8 mouse cellular contexts compared by ENCODE assay signal in the genomic region with DNA sequence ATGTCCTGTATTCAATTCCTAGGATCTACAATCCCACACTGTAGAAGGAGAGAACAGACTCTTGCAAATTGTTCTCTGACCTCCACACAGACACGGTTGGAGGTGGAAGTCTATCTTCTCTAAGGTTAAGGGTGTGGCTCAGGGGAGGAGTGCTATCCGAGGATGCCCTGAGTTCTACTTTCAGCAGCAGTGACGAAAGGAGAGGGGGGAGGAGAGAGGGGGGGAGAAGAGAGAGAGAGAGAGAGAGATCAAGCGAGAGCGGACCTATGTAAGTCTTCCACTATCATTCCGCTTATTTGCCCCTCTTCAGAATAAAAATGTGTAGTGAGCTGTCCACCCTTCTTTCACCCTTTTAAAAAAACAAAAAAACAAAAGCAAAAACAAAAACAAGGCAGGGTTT. TPM values are rescaled to one million over a fixed set of nuclear protein-coding genes. Genes with fewer than 3 reads are reported as not detected.
A peak's percentile ranks its signal among the peaks of the same experiment; 100 is the strongest.
DNase-seq lines count a peak whose midpoint lies in the region; ATAC-seq and TF ChIP-seq lines count a peak whose summit lies in the region.

No protein-coding gene starts in this region.

- H3K27ac ChIP-seq in lung, embryonic 14.5 days (ENCODE audit: low read depth), result no peak overlapping the region
- H3K27ac ChIP-seq in embryonic facial prominence, embryonic 13.5 days, result 0 out of 2 replicates have a peak overlapping the region, but pooled peaks have one; percentile 52
- peak overlapping the region; percentile 16 for H3K27ac ChIP-seq in limb, embryonic 10.5 days
- 0 out of 2 replicates have a peak overlapping the region, but pooled peaks have one; percentile 39 for H3K27ac ChIP-seq in neural tube, embryonic 13.5 days (replicated peaks)

- 47% methylated on average over 6 of the region's 6 CpGs for WGBS in lung, embryonic 14.5 days
- WGBS in embryonic facial prominence, embryonic 13.5 days, result 45% methylated on average over 6 of the region's 6 CpGs
- WGBS in limb, embryonic 10.5 days, result 63% methylated on average over 6 of the region's 6 CpGs
- WGBS in neural tube, embryonic 13.5 days, result 59% methylated on average over 6 of the region's 6 CpGs

- DNase-seq in lung, embryonic 14.5 days, result no peak
- DNase-seq in lung, adult 18-20 months, result no peak
- DNase-seq in limb, embryonic 10.5 days (ENCODE audit: low spot score), result no peak
- no peak for DNase-seq in urinary bladder, postnatal 4 days (ENCODE audit: low spot score in 2 of 2)
- no peak for DNase-seq in layer of hippocampus, adult 11-12 months (ENCODE audit: low spot score)
- no peak for DNase-seq in kidney, adult 9 months

- H3K9me3 ChIP-seq in lung, embryonic 14.5 days (ENCODE audit: low read depth, low read length), result no peaks in the 10 kb centered on the region
- H3K9me3 ChIP-seq in embryonic facial prominence, embryonic 13.5 days, result no peaks in the 10 kb centered on the region
- no peaks in the 10 kb centered on the region for H3K9me3 ChIP-seq in limb, embryonic 10.5 days (replicated peaks)
- H3K9me3 ChIP-seq in neural tube, embryonic 13.5 days, result no peaks in the 10 kb centered on the region

- H3K4me2 ChIP-seq in lung, embryonic 14.5 days, result peak overlapping the region; percentile 62
- peak overlapping the region; percentile 62 for H3K4me2 ChIP-seq in embryonic facial prominence, embryonic 13.5 days
- peak overlapping the region; percentile 57 for H3K4me2 ChIP-seq in neural tube, embryonic 13.5 days

- H3K9ac ChIP-seq in lung, embryonic 14.5 days, result no peak overlapping the region
- peak overlapping the region; percentile 54 for H3K9ac ChIP-seq in embryonic facial prominence, embryonic 13.5 days
- H3K9ac ChIP-seq in neural tube, embryonic 13.5 days, result peak overlapping the region; percentile 49; the same call in 1 of the 2 replicates

- H3K27me3 ChIP-seq in lung, embryonic 14.5 days (ENCODE audit: insufficient read depth, low read length), result 0 out of 2 replicates have a peak, but pooled peaks cover 4% of the 10 kb centered on the region
- H3K27me3 ChIP-seq in embryonic facial prominence, embryonic 13.5 days, result peaks cover 8% of the 10 kb centered on the region
- peaks cover 30% of the 10 kb centered on the region for H3K27me3 ChIP-seq in limb, embryonic 10.5 days (ENCODE audit: low read depth, poor library complexity, severe bottlenecking)
- H3K27me3 ChIP-seq in neural tube, embryonic 13.5 days, result peaks cover 24% of the 10 kb centered on the region

- no peaks in the 10 kb centered on the region for H3K4me1 ChIP-seq in lung, embryonic 14.5 days (ENCODE audit: insufficient read depth)
- H3K4me1 ChIP-seq in embryonic facial prominence, embryonic 13.5 days, result peaks cover 23% of the 10 kb centered on the region
- peaks cover 24% of the 10 kb centered on the region for H3K4me1 ChIP-seq in limb, embryonic 10.5 days
- H3K4me1 ChIP-seq in neural tube, embryonic 13.5 days (replicated peaks), result peaks cover 21% of the 10 kb centered on the region; the same call in 1 of the 2 replicates

- TF ChIP-seq CTCF in lung, embryonic 14.5 days (IDR thresholded peaks at IDR 0.05; ENCODE audit: low read depth), result no peak

- no peaks in the 10 kb centered on the region for H3K36me3 ChIP-seq in lung, embryonic 14.5 days (ENCODE audit: insufficient read depth)
- H3K36me3 ChIP-seq in embryonic facial prominence, embryonic 13.5 days, result no peaks in the 10 kb centered on the region
- no peaks in the 10 kb centered on the region for H3K36me3 ChIP-seq in limb, embryonic 10.5 days
- H3K36me3 ChIP-seq in neural tube, embryonic 13.5 days, result no peaks in the 10 kb centered on the region

- ATAC-seq in lung, embryonic 14.5 days (ENCODE audit: insufficient read depth), result no peak
- no peak for ATAC-seq in embryonic facial prominence, embryonic 13.5 days (ENCODE audit: insufficient number of reproducible peaks, insufficient read depth, low FRiP score, low TSS enrichment, low read depth)
- peak; percentile 4; the same call in 1 of the 2 replicates for ATAC-seq in neural tube, embryonic 13.5 days (ENCODE audit: low read depth)

- peak overlapping the region; percentile 59 for H3K4me3 ChIP-seq in lung, embryonic 14.5 days (ENCODE audit: low read depth, low read length)
- H3K4me3 ChIP-seq in embryonic facial prominence, embryonic 13.5 days, result peak overlapping the region; percentile 63
- peak overlapping the region; percentile 69 for H3K4me3 ChIP-seq in limb, embryonic 10.5 days
- H3K4me3 ChIP-seq in neural tube, embryonic 13.5 days, result peak overlapping the region; percentile 56

RNA-seq across cellular contexts. Expression of a gene that starts 8.2 kb away (rescaled TPM):
- polyA plus RNA-seq in lung, embryonic 14.5 days (2014; fragmentation: Nextera tagmentation; extraction: Ambion mirVana), result 11.2 and 13.0 TPM in 2 replicates
- polyA plus RNA-seq in embryonic facial prominence, embryonic 13.5 days (2015; fragmentation: Nextera tagmentation; extraction: Ambion mirVana), result 36.6 and 39.4 TPM in 2 replicates
- 21.3 and 23.5 TPM in 2 replicates for polyA plus RNA-seq in limb, embryonic 10.5 days (2016; fragmentation: Nextera tagmentation; extraction: Ambion mirVana)
- polyA plus RNA-seq in neural tube, embryonic 13.5 days (2015; fragmentation: Nextera tagmentation; extraction: Ambion mirVana), result 29.2 and 34.1 TPM in 2 replicates

RNA-seq across cellular contexts. Expression of a gene that starts 22.3 kb away (rescaled TPM):
- polyA plus RNA-seq in lung, embryonic 14.5 days (2014; fragmentation: Nextera tagmentation; extraction: Ambion mirVana), result not detected in 2 replicates
- polyA plus RNA-seq in embryonic facial prominence, embryonic 13.5 days (2015; fragmentation: Nextera tagmentation; extraction: Ambion mirVana), result not detected in 2 replicates
- not detected in 2 replicates for polyA plus RNA-seq in limb, embryonic 10.5 days (2016; fragmentation: Nextera tagmentation; extraction: Ambion mirVana)
- polyA plus RNA-seq in neural tube, embryonic 13.5 days (2015; fragmentation: Nextera tagmentation; extraction: Ambion mirVana), result not detected in 2 replicates
